ENCODE assay signal across 19 mouse cellular contexts in genomic region chr16:32873366-32873765, GRCm38 (mm10). TPM values are rescaled to one million over a fixed set of nuclear protein-coding genes. Genes with fewer than 3 reads are reported as not detected.
DNase-seq lines count a peak whose midpoint lies in the region; ATAC-seq and TF ChIP-seq lines count a peak whose summit lies in the region.
"Had no signal": no experiment of that assay in that cellular context is flagged by ENCODE, and none has a peak within 500 bp of the region (broad histone marks: within the 10 kb centered on the region; RNA-seq: fewer than 3 reads in every experiment).

No protein-coding gene starts in this region.

- no peak for TF ChIP-seq POLR2A in kidney, adult 2 months (IDR thresholded peaks at IDR 0.05; ENCODE audit: low read depth, low read length)
- TF ChIP-seq POLR2A in spleen, adult 2 months (IDR thresholded peaks at IDR 0.05; ENCODE audit: low read depth, low read length) = no peak

- H3K4me3 ChIP-seq in kidney, adult 2 months (ENCODE audit: insufficient read depth, low read depth, low read length) = no peak overlapping the region
- no peak overlapping the region; the same call in 1 of the 2 replicates for H3K4me3 ChIP-seq in spleen, adult 2 months (ENCODE audit: extremely low read depth, insufficient read depth, insufficient read length)
- no peak overlapping the region for H3K4me3 ChIP-seq in neural tube, embryonic 15.5 days (replicated peaks)
- H3K4me3 ChIP-seq: embryonic facial prominence, embryonic 15.5 days; erythroblast, embryonic 14.5 days; forebrain, embryonic 15.5 days; heart, embryonic 10.5 days; hindbrain, embryonic 13.5 days had no signal

- DNase-seq in kidney, adult 2 months = peak; percentile 62
- DNase-seq in kidney, adult 11 months = no peak
- DNase-seq in spleen, adult 2 months (ENCODE audit: low read depth in 1 of 2, low spot score in 2 of 2) = peak in 1 of 2 experiments; percentile 25
- no peak for DNase-seq in spleen, adult 12 weeks (ENCODE audit: low spot score)
- DNase-seq in kidney, postnatal 36 days = peak; percentile 30 to 47
- DNase-seq in ovary, adult 18-20 months (ENCODE audit: low spot score) = no peak
- DNase-seq: adrenal gland, postnatal 10 days; cerebellum, adult 11 months; cerebellum, adult 8-10 months; cerebellum, postnatal 14 days; embryo, embryonic 11 days; gastrocnemius, postnatal 36 days; heart, postnatal 10 days had no signal

- no peak for TF ChIP-seq CTCF in kidney, adult 2 months (conservative IDR thresholded peaks at IDR 0.05; ENCODE audit: insufficient read depth, insufficient read length, low read depth, low read length)
- TF ChIP-seq CTCF in spleen, adult 2 months (IDR thresholded peaks at IDR 0.05; ENCODE audit: extremely low read depth, insufficient read depth, insufficient read length, insufficient replicate concordance) = no peak

- no peak overlapping the region for H3K9ac ChIP-seq in neural tube, embryonic 15.5 days (replicated peaks)
- H3K9ac ChIP-seq: embryonic facial prominence, embryonic 15.5 days; forebrain, embryonic 15.5 days; hindbrain, embryonic 13.5 days had no signal

- no peaks in the 10 kb centered on the region for H3K9me3 ChIP-seq in neural tube, embryonic 15.5 days (replicated peaks)
- H3K9me3 ChIP-seq: embryonic facial prominence, embryonic 15.5 days; forebrain, embryonic 15.5 days; heart, embryonic 10.5 days; hindbrain, embryonic 13.5 days had no signal

- H3K27ac ChIP-seq in kidney, adult 2 months (ENCODE audit: insufficient read depth, low read depth, low read length) = peak overlapping the region; percentile 24; the same call in 1 of the 2 replicates
- peak overlapping the region; percentile 72 for H3K27ac ChIP-seq in spleen, adult 2 months (ENCODE audit: insufficient read depth, low read length)
- no peak overlapping the region for H3K27ac ChIP-seq in neural tube, embryonic 15.5 days (replicated peaks)
- H3K27ac ChIP-seq: embryonic facial prominence, embryonic 15.5 days; forebrain, embryonic 15.5 days; heart, embryonic 10.5 days; hindbrain, embryonic 13.5 days had no signal

- H3K36me3 ChIP-seq in kidney, adult 2 months (ENCODE audit: control insufficient read depth, insufficient read depth, low read length) = no peaks in the 10 kb centered on the region
- H3K36me3 ChIP-seq in spleen, adult 2 months (ENCODE audit: control insufficient read depth, insufficient read depth, low read length) = no peaks in the 10 kb centered on the region
- H3K36me3 ChIP-seq in neural tube, embryonic 15.5 days = no peaks in the 10 kb centered on the region
- H3K36me3 ChIP-seq: embryonic facial prominence, embryonic 15.5 days; forebrain, embryonic 15.5 days; heart, embryonic 10.5 days; hindbrain, embryonic 13.5 days had no signal

- no peak for ATAC-seq in neural tube, embryonic 15.5 days (ENCODE audit: low FRiP score)
- ATAC-seq: forebrain, embryonic 15.5 days had no signal

- H3K4me2 ChIP-seq in neural tube, embryonic 15.5 days = no peak overlapping the region
- H3K4me2 ChIP-seq: embryonic facial prominence, embryonic 15.5 days; forebrain, embryonic 15.5 days; hindbrain, embryonic 13.5 days had no signal

- no peaks in the 10 kb centered on the region for H3K27me3 ChIP-seq in kidney, adult 2 months (replicated peaks; ENCODE audit: control insufficient read depth, insufficient read depth, low read length)
- H3K27me3 ChIP-seq in spleen, adult 2 months (ENCODE audit: control insufficient read depth, insufficient read depth, low read length) = no peaks in the 10 kb centered on the region
- no peaks in the 10 kb centered on the region for H3K27me3 ChIP-seq in neural tube, embryonic 15.5 days (replicated peaks)
- H3K27me3 ChIP-seq: embryonic facial prominence, embryonic 15.5 days; forebrain, embryonic 15.5 days; hindbrain, embryonic 13.5 days had no signal

- 26% methylated on average over 3 of the region's 3 CpGs for WGBS in kidney, adult 2 months
- 38% methylated on average over 3 of the region's 3 CpGs for WGBS in spleen, adult 2 months
- 68% methylated on average over 3 of the region's 3 CpGs for WGBS in neural tube, embryonic 15.5 days

- H3K4me1 ChIP-seq in kidney, adult 2 months (ENCODE audit: control insufficient read depth, insufficient read depth, low read length) = peaks cover 13% of the 10 kb centered on the region
- H3K4me1 ChIP-seq in spleen, adult 2 months (ENCODE audit: control insufficient read depth, insufficient read depth, insufficient read length) = no peaks in the 10 kb centered on the region; the same call in 1 of the 2 replicates
- H3K4me1 ChIP-seq in neural tube, embryonic 15.5 days = peaks cover 16% of the 10 kb centered on the region

RNA-seq across cellular contexts. Expression of gene Fyttd1, which starts 3.9 kb away (rescaled TPM):
- 6.2 and 9.0 TPM in 2 replicates for polyA plus RNA-seq in kidney, adult 2 months (2012; rRNA removed)
- polyA plus RNA-seq in spleen, adult 2 months (2012; rRNA removed) = 3.7 and 4.1 TPM in 2 replicates
- 102 and 111 TPM in 2 replicates for polyA plus RNA-seq in neural tube, embryonic 15.5 days (2015; fragmentation: Nextera tagmentation; extraction: Ambion mirVana)

RNA-seq across cellular contexts. Expression of gene Rubcn, which starts 4.2 kb away (rescaled TPM):
- polyA plus RNA-seq in kidney, adult 2 months (2012; rRNA removed) = 36.9 and 38.9 TPM in 2 replicates
- polyA plus RNA-seq in spleen, adult 2 months (2012; rRNA removed) = 74.6 and 88.1 TPM in 2 replicates
- polyA plus RNA-seq in neural tube, embryonic 15.5 days (2015; fragmentation: Nextera tagmentation; extraction: Ambion mirVana) = 31.2 and 31.9 TPM in 2 replicates

RNA-seq across cellular contexts. Expression of gene Lrch3, which starts 40.5 kb away (rescaled TPM):
- polyA plus RNA-seq in kidney, adult 2 months (2012; rRNA removed) = 20.6 and 21.0 TPM in 2 replicates
- polyA plus RNA-seq in spleen, adult 2 months (2012; rRNA removed) = 16.9 and 20.1 TPM in 2 replicates
- 31.8 and 36.2 TPM in 2 replicates for polyA plus RNA-seq in neural tube, embryonic 15.5 days (2015; fragmentation: Nextera tagmentation; extraction: Ambion mirVana)

Comparison
In these comparisons a context has a peak if more than half of its experiments do, and no peak if none do; other contexts are left out.
1. DNase-seq: peak in kidney, adult 2 months (single experiment) and kidney, postnatal 36 days (2 of 2); none in kidney, adult 11 months (single experiment), spleen, adult 12 weeks (single experiment) and ovary, adult 18-20 months (single experiment).
2. RNA of gene Fyttd1, which starts 3.9 kb away (polyA plus RNA-seq): 102 to 111 TPM in neural tube, embryonic 15.5 days; 6.2 to 9.0 TPM in kidney, adult 2 months and 3.7 to 4.1 TPM in spleen, adult 2 months; every median in the first group is over 10 times any median in the second.